Mouse (Mus musculus): ENCODE results near the gene Cry2.

GRCm38 (mm10) chr2:92425366-92425765 is 8.5 kb downstream of the Cry2 start:
- TF ChIP-seq CTCF (IDR thresholded peaks at IDR 0.05) (no peak), EP300 (IDR thresholded peaks at IDR 0.05) (no peak)

All from lung, postnatal 0 days (tissue).